Mouse (Mus musculus): Measurements from ENCODE around the gene 2900026A02Rik. TPM values are rescaled to one million over a fixed set of nuclear protein-coding genes. Genes with fewer than 3 reads are reported as not detected.

The 2900026A02Rik gene
- total and polyA plus RNA-seq, 2 experiments: 8.0 to 29.2 TPM

DNA sequence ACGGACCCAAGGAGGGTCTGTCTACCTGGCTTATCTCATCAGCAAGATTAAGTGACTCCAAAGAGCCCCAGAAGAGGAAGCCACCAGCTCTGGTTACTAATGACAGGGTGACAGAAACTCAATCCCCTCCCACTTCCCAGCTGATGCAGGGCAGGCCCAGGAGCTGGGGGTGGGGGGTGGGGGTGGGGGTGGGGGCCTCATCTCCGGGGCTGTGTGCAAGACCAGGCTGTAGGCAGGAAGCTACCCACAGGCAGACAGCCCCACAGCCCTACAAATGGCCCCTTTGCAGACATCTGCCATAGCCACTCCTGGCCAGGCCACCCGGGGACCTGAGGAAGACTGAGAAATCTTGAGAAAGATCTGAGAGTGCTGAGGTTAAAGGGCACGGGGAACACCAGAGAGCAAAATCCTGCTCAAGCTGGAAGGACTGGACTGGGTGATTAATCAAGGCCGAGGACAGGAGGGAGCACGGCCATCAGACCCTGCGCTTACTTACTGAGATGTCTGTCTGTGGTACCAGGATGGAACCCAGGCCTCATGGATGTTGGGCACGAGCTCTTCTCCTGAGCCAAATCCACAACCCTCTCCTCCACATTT lies 62.2 kb downstream of the 2900026A02Rik start:
- WGBS: 77% methylated on average over 8 of the region's 8 CpGs
- no peak overlapping the region for H3K27ac ChIP-seq (replicated peaks; ENCODE audit: insufficient read depth, low read depth, low read length)
- DNase-seq (ENCODE audit: extremely low read depth, low read depth, low spot score): no peak
- TF ChIP-seq POLR2A (IDR thresholded peaks at IDR 0.05; ENCODE audit: extremely low read depth, insufficient read depth, low read length) (no peak), CTCF (IDR thresholded peaks at IDR 0.05; ENCODE audit: low read depth, low read length) (no peak)
- H3K36me3 ChIP-seq (ENCODE audit: control insufficient read depth, insufficient read depth, low read length): no peaks in the 10 kb centered on the region
- no peaks in the 10 kb centered on the region for H3K27me3 ChIP-seq (ENCODE audit: control insufficient read depth, insufficient read depth, low read length)
- no peak overlapping the region for H3K9ac ChIP-seq (ENCODE audit: low read depth, low read length)
- no peak overlapping the region for H3K4me3 ChIP-seq (ENCODE audit: insufficient read depth, low read depth, low read length)
- peaks cover 13% of the 10 kb centered on the region; the same call in 1 of the 2 replicates for H3K79me2 ChIP-seq (ENCODE audit: control insufficient read depth, insufficient read depth, low read length)
- H3K4me1 ChIP-seq (ENCODE audit: control insufficient read depth, insufficient read depth, low read length): peaks cover 11% of the 10 kb centered on the region

DNA sequence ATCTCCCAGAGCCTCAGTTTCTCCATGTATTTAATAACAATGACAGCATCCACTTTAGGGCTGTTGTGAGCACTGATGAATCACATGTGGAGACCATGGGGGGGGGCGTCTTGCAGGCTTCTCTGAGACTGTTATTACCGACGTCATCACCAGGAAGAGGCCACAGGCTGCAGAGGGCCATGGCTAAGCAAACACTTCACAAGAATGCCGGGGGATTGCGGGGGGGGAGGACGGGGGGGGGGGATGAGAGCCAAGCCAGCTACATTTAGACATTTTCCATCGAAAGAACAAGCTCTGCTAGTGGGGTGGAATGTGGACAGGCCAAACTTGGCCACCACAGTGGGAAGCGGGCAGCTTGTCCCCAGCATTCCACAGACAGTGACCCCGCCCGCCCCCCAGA lies 63.4 kb downstream of the 2900026A02Rik start:
- Histone ChIP-seq H3K4me3 (ENCODE audit: insufficient read depth, low read depth, low read length) (no peak overlapping the region), H3K27ac (replicated peaks; ENCODE audit: insufficient read depth, low read depth, low read length) (no peak overlapping the region), H3K9ac (ENCODE audit: low read depth, low read length) (no peak overlapping the region), H3K79me2 (ENCODE audit: control insufficient read depth, insufficient read depth, low read length) (peaks cover 12% of the 10 kb centered on the region; the same call in 1 of the 2 replicates), H3K4me1 (ENCODE audit: control insufficient read depth, insufficient read depth, low read length) (peaks cover 16% of the 10 kb centered on the region), H3K36me3 (ENCODE audit: control insufficient read depth, insufficient read depth, low read length) (no peaks in the 10 kb centered on the region), H3K27me3 (ENCODE audit: control insufficient read depth, insufficient read depth, low read length) (no peaks in the 10 kb centered on the region)
- DNase-seq (ENCODE audit: extremely low read depth, low read depth, low spot score): no peak
- 70% methylated on average over 10 of the region's 10 CpGs for WGBS
- TF ChIP-seq POLR2A (IDR thresholded peaks at IDR 0.05; ENCODE audit: extremely low read depth, insufficient read depth, low read length) (no peak), CTCF (IDR thresholded peaks at IDR 0.05; ENCODE audit: low read depth, low read length) (no peak)

GRCm38 (mm10) chr5:113157006-113157405 lies 64.0 kb downstream of the 2900026A02Rik start:
- Histone ChIP-seq H3K9ac (ENCODE audit: low read depth, low read length) (no peak overlapping the region), H3K4me1 (ENCODE audit: control insufficient read depth, insufficient read depth, low read length) (peaks cover 21% of the 10 kb centered on the region), H3K4me3 (ENCODE audit: insufficient read depth, low read depth, low read length) (no peak overlapping the region), H3K36me3 (ENCODE audit: control insufficient read depth, insufficient read depth, low read length) (no peaks in the 10 kb centered on the region), H3K27ac (replicated peaks; ENCODE audit: insufficient read depth, low read depth, low read length) (no peak overlapping the region), H3K79me2 (ENCODE audit: control insufficient read depth, insufficient read depth, low read length) (peaks cover 16% of the 10 kb centered on the region; the same call in 1 of the 2 replicates), H3K27me3 (ENCODE audit: control insufficient read depth, insufficient read depth, low read length) (no peaks in the 10 kb centered on the region)
- TF ChIP-seq POLR2A (IDR thresholded peaks at IDR 0.05; ENCODE audit: extremely low read depth, insufficient read depth, low read length): no peak
- no peak for TF ChIP-seq CTCF (IDR thresholded peaks at IDR 0.05; ENCODE audit: low read depth, low read length)
- DNase-seq (ENCODE audit: extremely low read depth, low read depth, low spot score): no peak
- WGBS: 85% methylated on average over 5 of the region's 5 CpGs

DNA sequence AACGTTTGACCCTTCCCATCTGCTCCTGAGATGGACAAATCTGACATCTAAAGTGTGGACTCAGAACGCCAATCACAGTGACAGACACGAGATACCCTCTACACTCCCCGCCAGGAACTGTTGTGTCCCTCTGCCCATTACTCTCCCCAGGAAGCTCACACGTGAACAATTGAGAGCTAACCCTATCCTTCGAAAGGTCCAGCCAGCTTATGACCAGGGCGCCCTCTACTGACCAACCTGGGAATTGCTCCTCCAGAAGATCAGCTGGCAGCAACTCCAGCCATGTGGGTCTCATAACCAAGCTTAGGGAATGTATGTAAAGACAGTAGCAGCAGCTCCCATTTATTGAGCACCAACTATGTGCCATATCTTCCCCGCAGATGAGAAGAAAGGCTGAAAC lies 65.9 kb downstream of the 2900026A02Rik start:
- H3K36me3 ChIP-seq (ENCODE audit: control insufficient read depth, insufficient read depth, low read length): no peaks in the 10 kb centered on the region
- H3K27me3 ChIP-seq (ENCODE audit: control insufficient read depth, insufficient read depth, low read length): no peaks in the 10 kb centered on the region
- peak; percentile 77 for DNase-seq (ENCODE audit: extremely low read depth, low read depth, low spot score)
- no peak overlapping the region for H3K4me3 ChIP-seq (ENCODE audit: insufficient read depth, low read depth, low read length)
- H3K9ac ChIP-seq (ENCODE audit: low read depth, low read length): peak overlapping the region; percentile 9; the same call in 1 of the 2 replicates
- peaks cover 17% of the 10 kb centered on the region for H3K79me2 ChIP-seq (ENCODE audit: control insufficient read depth, insufficient read depth, low read length)
- WGBS: 2% methylated on average over 8 of the region's 8 CpGs
- 0 out of 2 replicates have a peak overlapping the region, but pooled peaks have one; percentile 1 for H3K27ac ChIP-seq (replicated peaks; ENCODE audit: insufficient read depth, low read depth, low read length)
- TF ChIP-seq CTCF (IDR thresholded peaks at IDR 0.05; ENCODE audit: low read depth, low read length) (peak; percentile 96), POLR2A (IDR thresholded peaks at IDR 0.05; ENCODE audit: extremely low read depth, insufficient read depth, low read length) (no peak)
- H3K4me1 ChIP-seq (ENCODE audit: control insufficient read depth, insufficient read depth, low read length): peaks cover 33% of the 10 kb centered on the region

DNA sequence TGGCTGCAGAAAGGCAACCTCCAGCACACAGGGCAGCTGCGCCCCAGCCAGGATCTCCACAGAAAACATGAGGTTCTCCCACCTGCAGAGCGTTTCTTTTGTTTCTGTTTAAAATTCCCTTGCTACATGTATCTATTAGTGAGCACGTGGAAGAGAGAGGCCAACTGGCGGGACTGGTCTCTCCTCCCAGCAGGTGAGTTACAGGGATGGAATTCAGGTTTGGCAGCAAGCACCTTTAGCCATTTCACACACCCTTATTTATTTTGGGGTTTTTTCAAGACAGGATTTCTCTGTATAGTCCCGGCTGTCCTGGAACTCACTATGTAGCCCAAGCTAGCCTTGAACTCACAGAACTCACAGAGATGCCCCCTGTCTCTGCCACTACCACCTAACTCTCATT lies 66.6 kb downstream of the 2900026A02Rik start:
- H3K4me3 ChIP-seq (ENCODE audit: insufficient read depth, low read depth, low read length): no peak overlapping the region
- DNase-seq (ENCODE audit: extremely low read depth, low read depth, low spot score): peak; percentile 63
- TF ChIP-seq CTCF (IDR thresholded peaks at IDR 0.05; ENCODE audit: low read depth, low read length): no peak
- no peak for TF ChIP-seq POLR2A (IDR thresholded peaks at IDR 0.05; ENCODE audit: extremely low read depth, insufficient read depth, low read length)
- H3K9ac ChIP-seq (ENCODE audit: low read depth, low read length): no peak overlapping the region
- WGBS: 41% methylated on average over 5 of the region's 5 CpGs
- H3K36me3 ChIP-seq (ENCODE audit: control insufficient read depth, insufficient read depth, low read length): no peaks in the 10 kb centered on the region
- peaks cover 37% of the 10 kb centered on the region for H3K4me1 ChIP-seq (ENCODE audit: control insufficient read depth, insufficient read depth, low read length)
- H3K79me2 ChIP-seq (ENCODE audit: control insufficient read depth, insufficient read depth, low read length): peaks cover 17% of the 10 kb centered on the region
- peak overlapping the region; percentile 14; the same call in 1 of the 2 replicates for H3K27ac ChIP-seq (replicated peaks; ENCODE audit: insufficient read depth, low read depth, low read length)
- H3K27me3 ChIP-seq (ENCODE audit: control insufficient read depth, insufficient read depth, low read length): no peaks in the 10 kb centered on the region

GRCm38 (mm10) chr5:113153508-113153830 lies 67.6 kb downstream of the 2900026A02Rik start:
- no peaks in the 10 kb centered on the region for H3K36me3 ChIP-seq (ENCODE audit: control insufficient read depth, insufficient read depth, low read length)
- peak; percentile 88 for DNase-seq (ENCODE audit: extremely low read depth, low read depth, low spot score)
- no peak overlapping the region for H3K4me3 ChIP-seq (ENCODE audit: insufficient read depth, low read depth, low read length)
- 36% methylated on average over 5 of the region's 5 CpGs for WGBS
- H3K27ac ChIP-seq (replicated peaks; ENCODE audit: insufficient read depth, low read depth, low read length): peak overlapping the region; percentile 94
- H3K9ac ChIP-seq (ENCODE audit: low read depth, low read length): peak overlapping the region; percentile 46
- H3K27me3 ChIP-seq (ENCODE audit: control insufficient read depth, insufficient read depth, low read length): no peaks in the 10 kb centered on the region
- H3K79me2 ChIP-seq (ENCODE audit: control insufficient read depth, insufficient read depth, low read length): peaks cover 13% of the 10 kb centered on the region
- TF ChIP-seq CTCF (IDR thresholded peaks at IDR 0.05; ENCODE audit: low read depth, low read length) (no peak), POLR2A (IDR thresholded peaks at IDR 0.05; ENCODE audit: extremely low read depth, insufficient read depth, low read length) (no peak)
- H3K4me1 ChIP-seq (ENCODE audit: control insufficient read depth, insufficient read depth, low read length): peaks cover 46% of the 10 kb centered on the region
